Comparison of ENCODE assay signal across 24 mouse cellular contexts in genomic region chr17:14447275-14447674, GRCm38 (mm10).
"Had no signal": no experiment of that assay in that cellular context is flagged by ENCODE, and none has a peak within 500 bp of the region (broad histone marks: within the 10 kb centered on the region; RNA-seq: fewer than 3 reads in every experiment).

No protein-coding gene starts in this region.

- ATAC-seq: hindbrain, postnatal 0 days; liver, postnatal 0 days had no signal

- H3K36me3 ChIP-seq: heart, embryonic 10.5 days; heart, embryonic 12.5 days; hindbrain, embryonic 13.5 days; hindbrain, embryonic 15.5 days; kidney, embryonic 15.5 days; limb, embryonic 10.5 days; limb, embryonic 12.5 days; liver, embryonic 13.5 days; liver, embryonic 15.5 days had no signal

- H3K27me3 ChIP-seq: hindbrain, embryonic 13.5 days; hindbrain, embryonic 15.5 days; kidney, embryonic 15.5 days; limb, embryonic 12.5 days; liver, embryonic 13.5 days; liver, embryonic 15.5 days had no signal

- H3K9me3 ChIP-seq: heart, embryonic 10.5 days; heart, embryonic 12.5 days; hindbrain, embryonic 13.5 days; hindbrain, embryonic 15.5 days; kidney, embryonic 15.5 days; limb, embryonic 10.5 days; limb, embryonic 12.5 days; liver, embryonic 13.5 days; liver, embryonic 15.5 days had no signal

- DNase-seq: gastrocnemius, postnatal 14 days; gastrocnemius, postnatal 36 days; heart, adult 18-20 months; heart, postnatal 10 days; heart, postnatal 36 days; kidney, adult 18-20 months; kidney, adult 9 months; kidney, postnatal 14 days; kidney, postnatal 36 days; liver; liver, embryonic 13.5 days; liver, postnatal 0 days had no signal

- H3K4me2 ChIP-seq: heart, embryonic 12.5 days; hindbrain, embryonic 13.5 days; hindbrain, embryonic 15.5 days; kidney, embryonic 15.5 days; limb, embryonic 12.5 days; liver, embryonic 13.5 days; liver, embryonic 15.5 days had no signal

- H3K4me1 ChIP-seq: heart, embryonic 12.5 days; hindbrain, embryonic 13.5 days; hindbrain, embryonic 15.5 days; kidney, embryonic 15.5 days; limb, embryonic 10.5 days; limb, embryonic 12.5 days; liver, embryonic 13.5 days; liver, embryonic 15.5 days had no signal

- H3K9ac ChIP-seq: heart, embryonic 12.5 days; hindbrain, embryonic 13.5 days; hindbrain, embryonic 15.5 days; kidney, embryonic 15.5 days; limb, embryonic 12.5 days; liver, embryonic 13.5 days; liver, embryonic 15.5 days; liver, postnatal 0 days had no signal

- H3K27ac ChIP-seq: heart, embryonic 10.5 days; hindbrain, embryonic 13.5 days; hindbrain, embryonic 15.5 days; hindbrain, postnatal 0 days; kidney, embryonic 15.5 days; kidney, postnatal 0 days; layer of hippocampus, adult 2 months; left cerebral cortex, adult 2 months; limb, embryonic 10.5 days; limb, embryonic 12.5 days; liver, embryonic 13.5 days; liver, embryonic 15.5 days had no signal

- H3K4me3 ChIP-seq: heart, embryonic 10.5 days; heart, embryonic 12.5 days; hindbrain, embryonic 13.5 days; hindbrain, embryonic 15.5 days; kidney, embryonic 15.5 days; layer of hippocampus, adult 2 months; left cerebral cortex, adult 2 months; limb, embryonic 10.5 days; limb, embryonic 12.5 days; liver, embryonic 13.5 days; liver, embryonic 15.5 days had no signal
